Mouse (Mus musculus) intestine, postnatal 0 days (tissue): Measurements from ENCODE around the gene Rpl21. TPM values are rescaled to one million over a fixed set of nuclear protein-coding genes. Genes with fewer than 3 reads are reported as not detected.

Experiments
- ATAC-seq: fragments of 200-750 bp; cut with Nextera tagmentation; 2 replicates; pipeline ENCODE4 v1.8.0; 2017; ENCODE audit warnings: mild to moderate bottlenecking, moderate TSS enrichment, moderate library complexity
- H3K27ac ChIP-seq: fragments of 300-500 bp; sonication (generic); 2 replicates; pipeline ENCODE4 v1.5.1; 2014; ENCODE audit warnings: mild to moderate bottlenecking, low read depth, low read length, moderate library complexity
- H3K27me3 ChIP-seq: fragments of 300-500 bp; sonication (generic); replicated peaks from 2 replicates; pipeline ENCODE4 v1.6.1; 2014; ENCODE audit warnings: low read length, mixed read lengths; ENCODE audit not compliant: control insufficient read depth, insufficient read depth
- H3K36me3 ChIP-seq: fragments of 300-500 bp; sonication (generic); 2 replicates; pipeline ENCODE4 v1.6.1; 2014; ENCODE audit warnings: mild to moderate bottlenecking, moderate library complexity; ENCODE audit not compliant: control insufficient read depth, insufficient read depth
- H3K4me1 ChIP-seq: fragments of 300-500 bp; sonication (generic); replicated peaks from 2 replicates; pipeline ENCODE4 v1.6.1; 2014; ENCODE audit warnings: antibody characterized with exemption, low read length, mixed read lengths; ENCODE audit not compliant: control insufficient read depth, insufficient read depth
- H3K4me2 ChIP-seq: fragments of 300-500 bp; sonication (generic); replicated peaks from 2 replicates; pipeline ENCODE4 v1.6.1; 2014; ENCODE audit warnings: low read depth, mild to moderate bottlenecking, moderate library complexity
- H3K4me3 ChIP-seq: fragments of 300-500 bp; sonication (generic); 2 replicates; pipeline ENCODE4 v1.5.1; 2014; ENCODE audit warnings: low read depth, low read length
- H3K9ac ChIP-seq: fragments of 300-500 bp; sonication (generic); 2 replicates; pipeline ENCODE4 v1.6.1; 2014; ENCODE audit warnings: mild to moderate bottlenecking, low read depth, low read length
- H3K9me3 ChIP-seq: fragments of 300-500 bp; sonication (generic); 2 replicates; pipeline ENCODE4 v1.6.1; 2016; ENCODE audit warnings: mixed run types; ENCODE audit not compliant: control insufficient read depth
- CTCF ChIP-seq: sonication (generic); IDR thresholded peaks from 2 replicates; pipeline ENCODE4 v1.5.1; 2016; ENCODE audit warnings: low read depth, mild to moderate bottlenecking, control low read depth, antibody characterized with exemption, moderate library complexity
- WGBS: fragments of 180-500 bp; shearing (Covaris S2); extraction: QIAGEN DNeasy Blood & Tissue Kit; methylation state at CpG from one replicate; pipeline ENCODE4 v1.1.7; 2014; 5-methylcytosine and 5-hydroxymethylcytosine counted together
- polyA plus RNA-seq: library from polyadenylated mRNA; unstranded; fragments of >200 nt; fragmentation: Nextera tagmentation; extraction: Ambion mirVana; gene quantifications from 2 replicates; pipeline ENCODE4 v1.2.1, GENCODE M21; 2015

The Rpl21 gene
- polyA plus RNA-seq, 1 experiment from 2014 or later, result 426 TPM

- H3K9me3 ChIP-seq, result no peaks in the 10 kb centered on the region
- H3K36me3 ChIP-seq, result no peaks in the 10 kb centered on the region
- H3K9ac ChIP-seq, result no peak overlapping the region
- no peaks in the 10 kb centered on the region for H3K4me1 ChIP-seq
- no peak overlapping the region for H3K4me2 ChIP-seq
- no peak overlapping the region for H3K4me3 ChIP-seq
- peak; percentile 35 for TF ChIP-seq CTCF
- WGBS, result 75% methylated on average over 7 of the region's 7 CpGs
- H3K27ac ChIP-seq, result no peak overlapping the region
- no peaks in the 10 kb centered on the region for H3K27me3 ChIP-seq
- no peak for ATAC-seq
Measured at GRCm38 (mm10) chr5:146883053-146883452, 50.4 kb downstream of the Rpl21 start.

GRCm38 (mm10) chr5:146883486-146884272, 51.0 kb downstream of the Rpl21 start:
- 79% methylated on average over 15 of the region's 15 CpGs for WGBS
- no peaks in the 10 kb centered on the region for H3K36me3 ChIP-seq
- H3K9ac ChIP-seq, result no peak overlapping the region
- ATAC-seq, result no peak
- H3K27me3 ChIP-seq, result no peaks in the 10 kb centered on the region
- TF ChIP-seq CTCF, result no peak
- H3K9me3 ChIP-seq, result no peaks in the 10 kb centered on the region
- no peak overlapping the region for H3K4me3 ChIP-seq
- no peak overlapping the region for H3K4me2 ChIP-seq
- H3K4me1 ChIP-seq, result no peaks in the 10 kb centered on the region
- H3K27ac ChIP-seq, result no peak overlapping the region

Other genes starting within 250 kb of the Rpl21 start
- not detected in 2 replicates for gene Gpr12, start 247.7 kb upstream of the Rpl21 start, polyA plus RNA-seq
- 21.7 and 24.0 TPM in 2 replicates for gene Usp12, start 37.9 kb upstream of the Rpl21 start, polyA plus RNA-seq
- 17.6 TPM in 2 replicates for gene Rasl11a, start 12.2 kb downstream of the Rpl21 start, polyA plus RNA-seq
- 64.9 and 66.6 TPM in 2 replicates for gene Gtf3a, start 115.8 kb downstream of the Rpl21 start, polyA plus RNA-seq
- gene Mtif3, start 130.9 kb downstream of the Rpl21 start, polyA plus RNA-seq, result 29.9 and 32.3 TPM in 2 replicates
- gene Lnx2, start 243.7 kb downstream of the Rpl21 start, polyA plus RNA-seq, result 9.7 and 10.2 TPM in 2 replicates
- gene Polr1d, start 244.2 kb downstream of the Rpl21 start, polyA plus RNA-seq, result 116 and 118 TPM in 2 replicates